ENCODE assay signal across 8 mouse cellular contexts in the genomic region with DNA sequence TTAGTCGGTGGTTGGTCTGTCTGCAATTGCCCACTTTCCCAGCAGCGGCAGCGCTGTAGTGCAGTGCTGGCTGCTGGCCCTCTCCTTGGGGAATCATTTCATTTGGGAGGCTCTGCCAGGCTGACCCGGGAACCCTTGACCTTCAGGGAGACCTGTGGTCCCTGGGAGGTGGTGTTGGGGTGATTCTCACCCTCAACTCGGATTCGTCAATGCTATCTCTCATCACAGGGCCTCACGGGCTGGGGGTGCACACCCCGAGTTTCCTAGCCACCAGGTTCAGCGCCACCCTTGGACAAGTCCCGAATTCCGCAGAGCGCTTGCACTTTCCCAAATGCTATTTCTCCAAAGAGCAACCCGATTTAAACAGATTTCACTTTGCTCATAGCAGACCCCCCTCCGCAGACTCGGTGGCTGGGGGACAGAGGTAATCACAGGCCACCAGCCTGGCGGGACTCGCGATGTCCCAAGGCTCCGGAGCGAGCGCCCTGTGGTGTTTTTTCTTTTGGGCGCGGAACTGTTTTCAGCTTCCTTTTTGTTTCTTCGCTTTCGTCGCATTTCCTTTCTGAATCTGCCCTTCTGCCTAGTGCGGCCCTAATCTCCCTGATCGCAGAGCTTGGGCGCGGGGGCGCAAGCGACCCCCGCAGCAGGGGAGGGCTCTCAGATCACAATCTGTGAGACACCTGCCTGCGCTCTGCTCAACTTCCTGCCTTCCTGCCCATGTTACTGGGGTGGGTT.
DNase-seq lines count a peak whose midpoint lies in the region; ATAC-seq and TF ChIP-seq lines count a peak whose summit lies in the region.

No protein-coding gene starts in this region.

- intact Hi-C loops in heart, postnatal 14 days (cut with DNase I): no loop called here

- H3K27ac ChIP-seq in kidney, embryonic 16.5 days (ENCODE audit: low read length): no peak overlapping the region
- H3K27ac ChIP-seq in liver, postnatal 0 days (ENCODE audit: low read depth): no peak overlapping the region

- WGBS in kidney, embryonic 16.5 days: 1% methylated on average over 34 of the region's 34 CpGs
- WGBS in liver, postnatal 0 days (ENCODE audit: insufficient replicate concordance): under 1% methylated on average over 34 of the region's 34 CpGs

- TF ChIP-seq CTCF in liver, postnatal 0 days (IDR thresholded peaks at IDR 0.05; ENCODE audit: low read depth): no peak

- no peak for DNase-seq in kidney, adult 9 months
- peak; percentile 37 for DNase-seq in ES-CJ7 (ENCODE audit: low read depth, low spot score)
- peak; percentile 67 for DNase-seq in embryo, embryonic 10.5 days (ENCODE audit: low spot score)
- peak; percentile 4 to 10 for DNase-seq in heart, postnatal 14 days
- no peak for DNase-seq in liver, postnatal 0 days
- peak; percentile 83 to 88 for DNase-seq in thymus, postnatal 10 days (ENCODE audit: low spot score in 2 of 2)
- DNase-seq in cerebellum, adult 11-12 months: no peak

- H3K4me3 ChIP-seq in kidney, embryonic 16.5 days (ENCODE audit: low read length): peak overlapping the region; percentile 53
- peak overlapping the region; percentile 25 for H3K4me3 ChIP-seq in liver, postnatal 0 days (ENCODE audit: low read depth, low read length)

- peak; percentile 42; the same call in 1 of the 2 replicates for ATAC-seq in kidney, embryonic 16.5 days (ENCODE audit: low FRiP score, low TSS enrichment)
- ATAC-seq in liver, postnatal 0 days: no peak

- H3K27me3 ChIP-seq in kidney, embryonic 16.5 days (ENCODE audit: insufficient read depth, low read length): no peaks in the 10 kb centered on the region; the same call in 1 of the 2 replicates
- H3K27me3 ChIP-seq in liver, postnatal 0 days (ENCODE audit: insufficient read depth, low read length): no peaks in the 10 kb centered on the region

- no peaks in the 10 kb centered on the region for H3K9me3 ChIP-seq in kidney, embryonic 16.5 days (ENCODE audit: low read length)
- H3K9me3 ChIP-seq in liver, postnatal 0 days (ENCODE audit: low read length): no peaks in the 10 kb centered on the region

- H3K9ac ChIP-seq in kidney, embryonic 16.5 days (replicated peaks; ENCODE audit: low read length): peak overlapping the region; percentile 60
- H3K9ac ChIP-seq in liver, postnatal 0 days (replicated peaks): no peak overlapping the region

- H3K4me2 ChIP-seq in kidney, embryonic 16.5 days (replicated peaks; ENCODE audit: low read depth, low read length): peak overlapping the region; percentile 73
- peak overlapping the region; percentile 69 for H3K4me2 ChIP-seq in liver, postnatal 0 days (ENCODE audit: low read depth, low read length)

- no peaks in the 10 kb centered on the region for H3K4me1 ChIP-seq in kidney, embryonic 16.5 days (ENCODE audit: insufficient read depth, low read length)
- H3K4me1 ChIP-seq in liver, postnatal 0 days (ENCODE audit: insufficient read depth): no peaks in the 10 kb centered on the region

- no peaks in the 10 kb centered on the region for H3K36me3 ChIP-seq in kidney, embryonic 16.5 days (ENCODE audit: insufficient read depth, low read length)
- no peaks in the 10 kb centered on the region for H3K36me3 ChIP-seq in liver, postnatal 0 days (replicated peaks; ENCODE audit: insufficient read depth, low read length)

- no peak for TF ChIP-seq EP300 in liver, postnatal 0 days (IDR thresholded peaks at IDR 0.05; ENCODE audit: low read depth)

Comparison
In these comparisons a context has a peak if more than half of its experiments do, and no peak if none do; other contexts are left out.
1. DNase-seq: peak in ES-CJ7 (single experiment), embryo, embryonic 10.5 days (single experiment), heart, postnatal 14 days (2 of 2) and thymus, postnatal 10 days (2 of 2); none in kidney, adult 9 months (single experiment), liver, postnatal 0 days (single experiment) and cerebellum, adult 11-12 months (single experiment).